Mouse (Mus musculus) heart, postnatal 14 days (tissue): ENCODE results near the gene Olfr215. TPM values are rescaled to one million over a fixed set of nuclear protein-coding genes. Genes with fewer than 3 reads are reported as not detected.
"Not testable (repeated sequence)": the region's sequence is repeated elsewhere in the genome, so short reads cannot be mapped to it uniquely, and the experiment has no call there.

Experiments used
- DNase-seq, 2 experiments: peaks; one replicate each; pipeline ENCODE4 v3.0.0; 2021 to 2022
- intact Hi-C: fragments of 180-260 bp; cut with DNase I; formaldehyde crosslinking; loops from one replicate; pipeline ENCODE4 v1.15.1; 2025
- long read RNA-seq, 2 experiments: library from polyadenylated mRNA; stranded (forward); transcript quantifications; one replicate each; pipeline ENCODE4 v2.0.0; 2021
- total RNA-seq, 2 experiments: library from RNA; stranded (reverse); gene quantifications; 2 replicates each; pipeline ENCODE4 v1.2.3; 2021

The Olfr215 gene
- total RNA-seq, result not detected
- long read RNA-seq, experiment 1, result 0 reads
- long read RNA-seq, experiment 2, result 0 reads

DNA sequence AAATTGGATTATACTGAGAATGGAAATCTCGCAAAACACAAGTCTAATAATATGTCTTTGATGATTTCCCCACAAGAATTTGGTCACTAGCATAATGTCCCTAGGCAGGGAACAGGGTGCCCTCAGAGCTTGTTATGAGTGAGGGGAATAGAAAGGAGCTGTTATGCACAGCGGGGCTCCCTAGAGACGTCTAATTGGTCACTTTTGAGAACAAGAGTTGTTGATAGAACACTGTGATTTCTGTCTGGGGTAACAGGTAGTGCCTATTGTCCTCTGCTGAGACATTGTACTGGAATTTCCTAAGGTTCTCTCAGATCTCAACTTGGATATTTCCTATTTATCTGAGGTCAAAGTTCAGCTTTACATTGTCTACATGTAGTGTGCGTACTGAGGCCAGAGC lies at the start of gene Olfr215:
Gene Olfr215 (minus strand): TSS at position 101 of the 400 bp plus-strand sequence.
- intact Hi-C loops, result no loop called here
- DNase-seq, result no peak

DNA sequence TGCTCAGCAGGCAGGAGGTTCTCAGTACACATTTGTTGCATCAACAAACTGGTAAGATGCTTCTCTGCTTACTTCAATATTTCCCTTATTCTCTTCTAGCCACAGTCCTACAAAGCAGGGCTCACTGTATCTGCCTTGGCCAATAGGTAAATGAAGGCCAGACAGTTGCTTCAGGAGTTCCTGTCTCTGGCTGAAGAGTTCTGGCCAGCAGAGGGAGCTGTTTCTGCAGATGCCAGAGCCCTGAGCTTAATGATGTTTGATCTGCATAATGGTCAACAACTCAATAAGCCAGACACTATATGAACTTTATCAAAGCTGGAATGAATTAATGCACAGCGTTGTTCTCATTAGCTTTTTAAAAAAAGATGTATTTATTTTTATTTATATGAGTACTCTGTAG lies 48.1 kb upstream of the Olfr215 start:
- intact Hi-C loops, result loop anchor here (1.0 to 10.0 kb wide), 3 partner anchors 20 to 533 kb away; partner anchors contain the start of gene Cxcl12
- DNase-seq, result peak; percentile 85 to 91

DNA sequence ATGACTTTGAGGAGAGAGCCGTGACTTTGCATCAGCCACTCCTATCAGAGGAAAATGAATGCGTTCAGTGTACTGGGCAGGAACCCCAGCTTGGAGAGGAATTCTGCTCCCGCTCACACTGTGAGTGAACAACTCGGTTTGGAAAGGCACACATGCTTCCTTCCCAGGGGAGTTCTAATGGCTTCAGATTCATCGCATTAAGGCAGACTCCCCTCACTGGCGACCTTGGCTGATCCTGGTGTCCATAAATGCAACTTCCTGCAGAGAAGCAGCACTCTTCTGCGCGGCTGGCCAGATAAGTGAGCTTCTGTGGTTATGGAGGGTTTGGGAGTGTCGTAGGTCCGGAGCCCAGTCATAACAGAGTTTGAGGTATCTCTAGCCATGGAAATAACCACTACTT lies 45.8 kb upstream of the Olfr215 start:
- DNase-seq, result peak in 1 of 2 experiments; percentile 16
- intact Hi-C loops, result loop anchor here (5.0 to 10.0 kb wide), 2 partner anchors 68 to 535 kb away; partner anchors contain the start of gene Cxcl12

DNA sequence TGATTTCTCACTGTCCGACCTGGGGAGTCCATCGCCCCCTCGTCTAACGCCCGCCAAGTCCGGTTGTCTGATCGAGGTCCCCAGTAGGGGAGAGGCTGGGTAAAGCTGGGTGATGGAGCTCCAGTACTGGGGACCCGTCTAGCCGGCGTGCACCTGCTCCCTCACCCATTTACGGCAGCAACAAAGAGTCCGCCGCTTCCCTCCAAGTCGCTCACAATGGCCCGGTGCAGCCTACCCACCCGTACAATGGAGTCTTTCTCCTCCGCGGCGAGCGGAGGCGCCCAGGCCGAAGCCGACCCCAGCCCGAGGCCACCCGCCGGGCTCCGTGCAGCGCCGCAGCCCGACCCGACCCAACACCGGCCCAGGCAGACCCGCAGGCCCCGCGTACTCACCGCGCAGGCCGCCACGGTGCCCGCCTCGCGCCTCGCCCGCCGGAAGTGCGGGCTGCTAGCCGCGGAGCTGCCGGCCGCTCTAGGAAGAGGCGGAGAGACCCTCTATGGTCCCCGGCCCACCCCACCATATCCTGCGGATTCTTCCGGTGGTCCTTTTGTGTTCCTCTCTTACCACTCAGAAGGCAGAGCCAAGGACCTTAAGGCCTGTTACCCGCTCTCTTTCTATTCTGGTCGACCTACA lies 44.7 kb upstream of the Olfr215 start, which contains the start of gene Zfp422:
Gene Zfp422 (minus strand): TSS at position 461 of the 633 bp plus-strand sequence.
- intact Hi-C loops, result no loop called here
- peak; percentile 77 to 79 for DNase-seq

DNA sequence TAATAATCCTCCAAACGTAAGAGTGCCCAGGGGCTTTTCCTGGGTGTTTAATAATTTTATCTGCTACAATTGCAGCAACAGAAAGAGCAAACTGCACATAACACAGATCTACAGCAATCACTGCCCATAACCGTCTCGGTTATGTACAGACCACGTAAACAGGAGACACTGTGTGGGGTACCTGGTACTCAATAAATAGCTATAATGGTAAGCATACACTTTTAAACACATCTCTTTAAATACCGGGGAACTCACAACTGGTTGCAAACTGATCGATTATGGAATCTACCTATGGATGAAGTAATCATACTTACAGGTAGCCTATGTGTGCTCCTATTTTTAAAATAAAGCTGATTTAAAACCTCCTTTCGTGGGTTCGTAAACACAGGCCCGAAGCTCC lies 44.1 kb upstream of the Olfr215 start:
- intact Hi-C loops, result no loop called here
- DNase-seq, result no peak

DNA sequence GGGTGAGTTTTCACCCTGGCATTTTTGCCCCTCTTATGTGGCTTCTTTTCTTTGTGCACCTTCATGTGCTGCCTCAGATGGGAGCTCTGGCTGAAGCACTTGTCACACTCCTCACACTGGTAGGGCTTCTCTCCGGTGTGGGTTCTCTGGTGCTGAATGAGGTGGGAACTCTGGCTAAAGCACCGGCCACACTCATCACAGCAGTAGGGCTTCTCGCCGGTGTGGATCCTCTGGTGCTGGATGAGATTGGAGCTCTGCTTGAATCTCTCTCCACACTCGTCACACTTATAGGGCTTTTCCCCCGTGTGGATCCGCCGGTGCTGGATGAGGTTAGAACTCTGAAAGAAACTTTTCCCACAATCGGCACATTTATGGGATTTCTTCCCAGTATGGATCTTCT lies 42.4 kb upstream of the Olfr215 start:
- intact Hi-C loops, DNase-seq: not testable (repeated sequence)

DNA sequence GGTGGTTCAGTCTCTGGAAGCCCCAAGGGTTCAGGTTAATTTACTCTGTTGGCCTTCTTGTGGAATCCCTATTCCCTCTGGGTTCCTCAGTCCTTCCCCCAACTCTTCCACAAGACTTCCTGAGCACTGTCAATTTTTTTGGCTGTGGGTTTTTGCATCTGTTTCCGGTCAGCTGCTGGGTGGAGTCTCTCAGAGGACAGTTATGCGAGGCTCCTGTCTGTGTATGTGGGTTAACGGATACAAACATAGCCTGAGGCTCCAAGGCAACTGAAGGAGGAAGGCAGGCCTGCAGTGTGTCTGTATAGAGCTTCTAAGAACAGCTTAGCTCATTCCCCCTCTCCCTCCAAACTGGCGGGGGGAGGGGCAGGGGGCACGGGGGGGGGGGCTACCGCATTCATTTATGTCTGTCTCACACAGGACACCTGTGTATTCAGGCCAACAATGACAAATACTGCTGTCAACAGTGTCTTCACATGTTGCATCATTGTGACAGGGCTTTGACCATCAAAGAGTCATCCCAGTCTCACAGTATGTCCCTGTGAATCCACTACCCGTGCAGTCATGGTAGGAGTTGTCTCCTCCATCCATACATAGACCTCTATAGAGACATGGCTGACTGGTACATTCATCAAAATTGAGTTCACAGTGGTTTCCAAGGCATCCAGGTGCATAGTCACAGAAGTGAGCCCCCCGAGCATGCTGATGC lies 37.5 kb upstream of the Olfr215 start:
- DNase-seq, result no peak
- intact Hi-C loops, result no loop called here

DNA sequence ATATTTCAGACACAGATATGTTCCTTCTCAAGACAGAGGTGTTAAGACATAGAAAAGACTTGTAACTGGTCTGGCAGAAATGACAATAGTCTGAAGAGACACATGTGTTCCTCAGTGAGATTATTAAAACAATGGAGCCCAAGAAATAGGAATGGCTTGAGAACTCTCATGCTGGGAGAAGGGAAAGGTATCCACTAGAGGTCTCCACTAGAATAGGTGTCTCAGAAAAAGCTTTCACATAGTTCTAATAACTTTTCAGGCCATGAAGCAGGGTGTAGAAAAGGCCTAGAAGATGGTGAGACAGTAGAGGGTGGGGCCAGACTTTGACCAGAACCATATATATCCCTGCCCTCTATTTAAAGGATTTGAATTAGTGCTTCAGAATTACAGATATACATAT lies 34.1 kb upstream of the Olfr215 start:
- DNase-seq, result no peak
- intact Hi-C loops, result loop anchor here (5.0 kb wide), 3 partner anchors 34 to 149 kb away; partner anchors contain the start of gene Depp1

DNA sequence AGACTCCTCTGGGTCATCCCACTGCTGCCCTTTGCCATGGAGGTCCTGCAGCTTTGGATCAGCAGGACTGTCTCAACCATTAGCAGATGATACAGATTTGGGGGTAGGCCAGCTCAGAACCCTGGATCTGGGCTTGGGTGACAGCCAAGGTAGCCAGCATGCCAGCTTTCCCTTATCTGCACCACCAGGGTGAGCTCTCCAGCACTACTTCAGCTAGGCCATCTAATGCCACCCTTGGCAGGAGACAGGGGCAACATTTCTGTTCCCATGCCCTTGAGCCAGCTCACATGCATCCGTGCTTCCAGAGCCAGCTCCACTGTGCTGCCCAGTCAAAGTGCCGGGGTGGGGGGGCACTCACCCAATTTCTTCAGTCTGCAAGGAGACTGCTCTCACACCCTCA lies 31.7 kb upstream of the Olfr215 start:
- DNase-seq, result peak; percentile 53 to 68
- intact Hi-C loops, result loop anchor here (5.0 kb wide), 3 partner anchors 37 to 152 kb away; partner anchors contain the start of gene Depp1

DNA sequence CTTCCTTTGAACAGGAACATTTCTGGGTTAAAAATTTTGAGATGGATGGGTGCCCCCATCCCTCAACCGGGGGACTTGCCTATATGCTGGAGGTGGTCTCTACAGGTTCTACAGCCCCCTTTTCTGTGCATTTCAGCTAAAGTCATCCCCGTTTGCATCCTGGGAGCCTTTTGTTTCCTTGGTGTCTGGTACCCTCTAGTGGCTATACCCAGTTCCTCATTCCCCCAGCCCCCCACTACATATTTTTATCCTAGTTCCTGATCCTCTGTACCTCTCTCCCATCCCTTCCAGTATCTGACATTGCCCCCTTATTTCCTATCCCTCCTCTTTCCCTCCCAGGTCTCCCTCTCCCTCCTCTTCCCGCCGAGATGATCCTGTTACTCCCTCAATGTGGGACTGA lies 23.2 kb upstream of the Olfr215 start:
- no peak for DNase-seq
- intact Hi-C loops, result no loop called here

DNA sequence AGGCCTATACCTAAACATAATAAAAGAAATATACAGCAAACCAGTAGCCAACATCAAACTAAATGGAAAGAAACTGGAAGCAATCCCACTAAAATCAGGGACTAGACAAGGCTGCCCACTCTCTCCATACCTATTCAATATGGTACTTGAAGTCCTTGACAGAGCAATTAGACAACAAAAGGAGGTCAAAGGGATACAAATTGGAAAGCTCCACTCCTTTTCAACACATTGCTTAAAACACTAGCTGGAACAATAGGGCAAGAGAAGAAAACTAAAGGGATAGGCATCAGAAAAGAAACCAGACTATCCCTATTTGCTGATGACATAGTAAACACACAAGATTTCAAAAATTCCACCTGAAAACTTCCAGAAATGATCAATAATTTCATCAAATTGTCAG lies 17.0 kb upstream of the Olfr215 start:
- DNase-seq, intact Hi-C loops: not testable (repeated sequence)

DNA sequence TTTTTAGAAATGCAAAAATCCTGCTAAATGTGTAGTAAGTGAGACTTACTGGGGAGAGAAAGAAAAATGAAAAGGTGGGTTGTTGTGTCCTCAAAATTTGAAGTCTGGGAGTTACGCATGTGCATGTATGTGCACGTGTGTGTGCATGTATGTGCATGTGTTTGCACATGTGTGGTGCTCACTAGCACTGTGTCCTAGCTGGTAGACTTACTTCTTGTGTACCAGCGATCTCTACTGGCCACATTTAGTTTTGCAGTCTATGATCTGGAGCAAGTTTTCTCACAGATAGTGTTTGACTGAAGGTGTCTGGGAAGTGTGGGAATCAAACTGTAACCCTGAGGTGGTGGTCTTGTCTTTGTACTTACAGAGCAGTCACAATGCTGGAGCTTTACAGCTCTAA lies 14.2 kb downstream of the Olfr215 start:
- intact Hi-C loops, result loop anchor here (5.0 kb wide), 1 partner anchor 153 kb away; no protein-coding TSS in a partner anchor
- peak; percentile 21 to 64 for DNase-seq

DNA sequence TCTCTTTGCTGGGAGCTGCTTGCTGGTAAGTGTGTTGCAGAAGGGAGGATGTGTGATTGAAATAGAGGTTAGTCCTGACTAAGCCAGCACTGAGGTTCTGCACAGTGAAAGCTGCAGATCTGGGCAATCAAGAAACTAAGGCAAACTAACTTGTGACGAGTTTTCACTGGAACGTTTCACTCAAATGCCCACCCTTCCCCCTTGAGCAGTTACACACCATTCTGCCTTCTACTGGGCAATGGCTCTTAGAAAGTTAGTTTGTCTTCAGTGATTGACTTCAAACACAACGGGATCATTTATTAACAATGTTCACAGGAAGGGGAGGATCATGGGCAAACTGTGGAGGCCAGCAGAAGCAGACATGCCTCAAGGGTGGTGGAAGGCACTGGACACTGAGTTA lies 29.0 kb downstream of the Olfr215 start:
- intact Hi-C loops, result no loop called here
- no peak for DNase-seq

DNA sequence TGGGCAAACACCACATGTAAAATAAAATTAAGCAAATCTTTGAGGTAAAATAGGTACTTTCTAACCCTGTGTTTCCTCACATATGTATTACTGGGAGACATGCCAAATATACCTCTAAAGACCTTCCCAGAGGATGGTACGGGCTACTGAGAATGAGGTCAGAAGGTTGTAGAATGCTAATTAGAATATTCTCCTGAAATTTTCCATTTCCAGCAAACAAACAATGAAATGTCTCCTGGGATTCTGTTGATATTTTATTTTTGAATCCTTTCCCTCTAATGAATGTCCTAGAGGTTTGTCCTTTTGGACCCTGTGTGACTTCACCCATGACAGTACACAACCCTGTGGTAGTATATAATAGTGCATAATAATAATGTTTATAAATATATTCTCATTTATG lies 30.1 kb downstream of the Olfr215 start, which contains the start of gene Olfr214:
Gene Olfr214 (plus strand): TSS at position 301 of the 400 bp plus-strand sequence.
- intact Hi-C loops, result no loop called here
- no peak for DNase-seq

DNA sequence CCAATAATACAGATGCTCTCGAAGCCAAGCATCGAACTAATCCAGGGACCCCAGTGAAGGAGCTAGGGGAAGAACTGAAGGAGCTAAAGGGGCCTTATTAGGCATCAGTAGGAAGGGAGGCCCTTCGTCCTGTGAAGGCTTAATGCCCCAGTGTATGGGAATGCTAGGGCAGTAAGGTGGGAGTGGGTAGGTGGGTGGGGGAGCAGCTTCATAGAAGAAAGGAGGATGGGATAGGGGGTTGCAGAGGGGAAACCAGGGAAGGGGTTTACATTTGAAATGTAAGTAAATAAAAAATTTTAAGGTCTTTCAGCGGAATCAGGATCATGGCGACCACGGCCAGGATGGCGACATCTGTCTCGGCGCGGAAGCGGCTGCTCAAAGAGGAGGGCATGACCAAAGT lies 33.2 kb downstream of the Olfr215 start, which contains the start of gene Gm5580:
Gene Gm5580 (plus strand): TSS at position 301 of the 400 bp plus-strand sequence.
- intact Hi-C loops, DNase-seq: not testable (repeated sequence)

DNA sequence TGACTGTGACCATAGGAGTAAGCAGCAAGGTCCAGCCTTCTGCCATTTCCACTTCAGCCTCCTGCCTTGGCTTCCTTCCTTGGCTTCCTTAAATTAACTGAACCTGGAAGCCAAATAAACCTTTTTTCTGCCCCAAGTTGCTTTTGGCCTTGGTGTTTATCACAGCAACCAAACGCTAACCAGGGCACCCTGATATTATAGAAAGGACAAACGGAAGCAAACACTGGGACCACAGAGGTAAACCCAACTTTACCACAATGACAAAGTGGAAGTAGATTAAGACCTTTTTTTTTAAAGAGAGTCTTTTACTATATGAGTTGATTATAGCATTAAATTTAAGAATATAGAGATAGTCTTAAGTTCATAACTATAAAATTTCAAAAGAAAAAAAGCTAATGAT lies 41.5 kb downstream of the Olfr215 start:
- intact Hi-C loops, result no loop called here
- DNase-seq, result no peak

DNA sequence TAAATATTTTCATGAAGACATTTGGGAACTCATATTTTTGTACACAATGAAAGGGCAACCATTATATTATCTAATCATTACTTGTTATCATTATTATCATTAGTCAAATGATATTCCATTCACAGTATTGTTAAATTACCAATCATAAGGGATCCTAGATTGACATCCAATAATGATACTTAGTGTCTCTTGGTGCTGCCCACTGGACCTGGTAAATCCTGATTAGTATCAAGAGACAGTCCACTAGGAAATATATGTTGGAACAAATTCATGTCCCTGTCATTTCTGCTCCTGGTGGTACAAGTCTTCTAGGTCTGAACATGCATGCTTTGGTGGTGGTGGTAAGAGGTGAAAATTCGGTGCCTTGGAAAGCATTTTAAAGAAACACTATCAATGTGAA lies 45.8 kb downstream of the Olfr215 start, which contains the start of gene Olfr213:
Gene Olfr213 (plus strand): TSS at position 301 of the 400 bp plus-strand sequence.
- intact Hi-C loops, result no loop called here

More for the DNA sequence above, 45.8 kb downstream of the Olfr215 start, which contains the start of gene Olfr213:
- no peak for DNase-seq
